Mouse (Mus musculus) midbrain, postnatal 0 days (tissue): ENCODE results near the gene Adamts7. TPM values are rescaled to one million over a fixed set of nuclear protein-coding genes. Genes with fewer than 3 reads are reported as not detected.

Experiments
- ATAC-seq: fragments of 200-750 bp; cut with Nextera tagmentation; 2 replicates; pipeline ENCODE4 v1.8.0; 2017; ENCODE audit warnings: moderate number of reproducible peaks, mild to moderate bottlenecking, moderate TSS enrichment, moderate library complexity; ENCODE audit not compliant: low FRiP score
- DNase-seq: peaks from one replicate; pipeline ENCODE4 v3.0.0-alpha.2; 2015; ENCODE audit warnings: low spot score
- H3K27ac ChIP-seq: fragments of 300-500 bp; sonication (generic); 2 replicates; pipeline ENCODE4 v1.5.1; 2014; ENCODE audit warnings: low read depth, mild to moderate bottlenecking, low read length, mixed read lengths
- H3K27me3 ChIP-seq: fragments of 300-500 bp; sonication (generic); 2 replicates; pipeline ENCODE4 v1.6.1; 2014; ENCODE audit warnings: low read length, control low read depth, mixed read lengths; ENCODE audit not compliant: insufficient read depth
- H3K36me3 ChIP-seq: fragments of 300-500 bp; sonication (generic); 2 replicates; pipeline ENCODE4 v1.6.1; 2014; ENCODE audit warnings: low read length, control low read depth, mixed read lengths; ENCODE audit not compliant: insufficient read depth
- H3K4me1 ChIP-seq: fragments of 300-500 bp; sonication (generic); 2 replicates; pipeline ENCODE4 v1.6.1; 2014; ENCODE audit warnings: mild to moderate bottlenecking, control low read depth, antibody characterized with exemption, low read length, mixed read lengths; ENCODE audit not compliant: insufficient read depth
- H3K4me2 ChIP-seq: fragments of 300-500 bp; sonication (generic); 2 replicates; pipeline ENCODE4 v1.6.1; 2014; ENCODE audit warnings: low read depth, mild to moderate bottlenecking, low read length, mixed read lengths; ENCODE audit not compliant: poor library complexity, severe bottlenecking
- H3K4me3 ChIP-seq: fragments of 300-500 bp; sonication (generic); 2 replicates; pipeline ENCODE4 v1.5.1; 2014; ENCODE audit warnings: low read depth, mild to moderate bottlenecking, low read length, moderate library complexity
- H3K9ac ChIP-seq: fragments of 300-500 bp; sonication (generic); replicated peaks from 2 replicates; pipeline ENCODE4 v1.6.1; 2014; ENCODE audit warnings: mild to moderate bottlenecking, low read length, moderate library complexity, mixed read lengths; ENCODE audit not compliant: poor library complexity, severe bottlenecking
- H3K9me3 ChIP-seq: fragments of 300-500 bp; sonication (generic); 2 replicates; pipeline ENCODE4 v1.6.1; 2016; ENCODE audit warnings: low read length, control low read depth
- CTCF ChIP-seq: IDR thresholded peaks from 2 replicates; pipeline ENCODE4 v1.5.1; 2016; ENCODE audit warnings: antibody characterized with exemption, mild to moderate bottlenecking
- WGBS: fragments of 180-500 bp; shearing (Covaris S2); extraction: QIAGEN DNeasy Blood & Tissue Kit; methylation state at CpG from one replicate; pipeline ENCODE4 v1.1.7; 2014; 5-methylcytosine and 5-hydroxymethylcytosine counted together
- polyA plus RNA-seq: library from polyadenylated mRNA; unstranded; fragments of >200 nt; fragmentation: Nextera tagmentation; extraction: Ambion mirVana; gene quantifications from 2 replicates; pipeline ENCODE4 v1.2.1, GENCODE M21; 2015
- total RNA-seq: library from RNA; depleted of rRNA; stranded (reverse); fragments of >200 nt; gene quantifications from 2 replicates; pipeline ENCODE4 v1.2.3, GENCODE M21; 2014

Adamts7 gene
- total and polyA plus RNA-seq, 2 experiments from 2014 or later = 3.1 to 8.9 TPM

- no peak for ATAC-seq
- WGBS = 43% methylated on average over 4 of the region's 4 CpGs
- no peaks in the 10 kb centered on the region for H3K27me3 ChIP-seq
- TF ChIP-seq CTCF = no peak
- H3K27ac ChIP-seq = no peak overlapping the region
- no peak overlapping the region for H3K4me3 ChIP-seq
- no peaks in the 10 kb centered on the region for H3K4me1 ChIP-seq
- H3K9me3 ChIP-seq = no peaks in the 10 kb centered on the region
- H3K36me3 ChIP-seq = no peaks in the 10 kb centered on the region
- peak overlapping the region; percentile 99; the same call in 1 of the 2 replicates for H3K4me2 ChIP-seq
- no peak for DNase-seq
- H3K9ac ChIP-seq = no peak overlapping the region
Measured at GRCm38 (mm10) chr9:90164670-90165453, 2.0 kb downstream of the Adamts7 start.

GRCm38 (mm10) chr9:90165590-90165989, 2.7 kb downstream of the Adamts7 start:
- Histone ChIP-seq H3K9me3 (no peaks in the 10 kb centered on the region), H3K27me3 (no peaks in the 10 kb centered on the region), H3K4me2 (no peak overlapping the region), H3K27ac (no peak overlapping the region), H3K36me3 (no peaks in the 10 kb centered on the region), H3K9ac (no peak overlapping the region), H3K4me3 (no peak overlapping the region), H3K4me1 (no peaks in the 10 kb centered on the region)
- ATAC-seq (no peak), DNase-seq (no peak)
- 94% methylated on average over 4 of the region's 4 CpGs for WGBS
- TF ChIP-seq CTCF = no peak

DNA sequence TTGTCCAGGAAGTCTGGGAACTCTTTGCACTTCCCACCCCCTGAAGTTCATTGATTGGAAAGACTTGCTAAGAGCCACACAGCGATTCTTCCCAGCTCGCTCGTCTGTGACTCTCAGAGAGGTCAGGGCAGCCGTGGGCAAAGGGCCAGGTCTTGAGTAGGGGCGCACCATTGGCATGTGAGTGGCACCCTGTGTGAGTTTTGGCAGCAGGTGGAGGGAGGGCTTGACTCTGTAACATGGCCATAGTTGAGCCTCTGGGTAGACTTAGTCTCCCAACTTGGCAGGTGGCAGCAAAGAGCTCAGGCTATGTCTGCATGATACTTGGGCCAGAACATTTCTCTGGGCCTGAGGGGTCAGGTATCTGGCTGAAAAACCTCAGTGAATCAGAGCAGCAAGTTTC, 3.7 kb downstream of the Adamts7 start:
- Histone ChIP-seq H3K27me3 (no peaks in the 10 kb centered on the region), H3K27ac (no peak overlapping the region), H3K9me3 (no peaks in the 10 kb centered on the region), H3K4me2 (no peak overlapping the region), H3K4me3 (no peak overlapping the region), H3K36me3 (no peaks in the 10 kb centered on the region), H3K4me1 (no peaks in the 10 kb centered on the region), H3K9ac (no peak overlapping the region)
- no peak for DNase-seq
- 64% methylated on average over 5 of the region's 5 CpGs for WGBS
- no peak for TF ChIP-seq CTCF
- no peak for ATAC-seq

DNA sequence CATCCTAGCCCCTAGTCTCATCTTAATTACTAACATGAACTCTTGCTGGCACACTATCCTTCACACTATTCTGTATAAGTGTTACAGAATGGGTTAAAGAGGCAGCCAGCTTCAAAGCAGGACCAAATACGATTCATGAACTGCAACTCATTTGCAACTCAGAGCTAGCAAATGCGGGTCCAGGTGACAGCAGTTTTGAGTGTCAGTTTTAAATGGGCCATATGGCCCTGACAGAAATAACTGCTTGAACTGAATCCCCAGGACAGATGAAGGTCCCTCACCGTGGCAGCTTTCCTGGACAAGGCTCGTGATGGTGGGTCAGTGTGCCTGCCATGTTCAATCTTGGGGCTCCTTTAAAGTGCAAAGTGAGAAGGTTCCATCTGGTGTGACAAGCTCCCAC, 7.1 kb downstream of the Adamts7 start:
- no peak for DNase-seq
- WGBS = 63% methylated on average over 4 of the region's 4 CpGs
- no peak for ATAC-seq

GRCm38 (mm10) chr9:90171421-90171820, 8.6 kb downstream of the Adamts7 start:
- no peak for TF ChIP-seq CTCF
- Histone ChIP-seq H3K9ac (no peak overlapping the region), H3K9me3 (no peaks in the 10 kb centered on the region), H3K4me3 (no peak overlapping the region), H3K27ac (no peak overlapping the region), H3K4me1 (no peaks in the 10 kb centered on the region), H3K27me3 (no peaks in the 10 kb centered on the region), H3K36me3 (peaks cover 3% of the 10 kb centered on the region), H3K4me2 (no peak overlapping the region)
- DNase-seq = no peak
- no peak for ATAC-seq
- 98% methylated on average over 19 of the region's 19 CpGs for WGBS

More for the DNA sequence above, 7.1 kb downstream of the Adamts7 start:
- Histone ChIP-seq H3K27me3 (no peaks in the 10 kb centered on the region), H3K36me3 (peaks cover 3% of the 10 kb centered on the region), H3K4me1 (no peaks in the 10 kb centered on the region), H3K4me2 (no peak overlapping the region), H3K9me3 (no peaks in the 10 kb centered on the region), H3K27ac (no peak overlapping the region), H3K9ac (no peak overlapping the region), H3K4me3 (no peak overlapping the region)
- no peak for TF ChIP-seq CTCF

DNA sequence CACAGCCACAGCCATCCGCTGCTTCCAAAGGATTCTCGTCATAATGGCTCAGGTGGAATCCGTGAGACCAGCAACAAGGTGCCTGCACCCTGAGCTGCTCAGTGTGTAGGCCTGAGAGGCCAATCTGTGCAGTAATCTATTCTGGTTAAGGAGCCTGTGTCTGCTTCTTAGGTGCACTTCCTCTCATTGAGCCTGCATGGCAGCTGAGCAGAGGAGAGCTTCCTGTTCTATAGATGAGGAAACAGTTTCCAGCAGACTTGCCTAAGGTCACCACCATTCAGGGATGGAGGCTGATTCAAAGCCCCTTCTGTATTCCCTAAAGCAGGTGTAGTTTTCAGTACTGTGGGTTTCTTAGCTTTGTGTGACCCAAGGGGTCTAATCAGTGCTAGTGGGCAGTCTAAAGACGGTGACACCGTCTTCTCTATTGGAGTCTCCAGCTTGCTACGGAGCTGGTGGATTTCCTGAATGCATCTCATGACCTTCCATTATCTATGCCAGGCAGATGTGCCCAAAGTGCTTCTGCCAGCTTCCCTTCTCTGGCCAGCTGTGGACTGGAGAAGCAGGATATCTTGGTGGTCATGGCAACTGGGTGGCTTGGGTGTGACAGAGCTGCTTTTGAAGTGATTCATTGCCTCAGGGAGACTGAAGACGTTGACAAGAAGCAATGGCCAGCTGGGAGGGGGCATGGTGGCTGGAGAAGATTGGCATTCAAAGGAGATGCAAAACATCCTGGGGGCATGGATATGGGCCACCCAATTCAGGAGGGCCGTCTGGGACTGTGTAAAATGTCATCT, 9.9 kb downstream of the Adamts7 start:
- no peak for TF ChIP-seq CTCF
- no peak overlapping the region for H3K27ac ChIP-seq
- H3K4me1 ChIP-seq = no peaks in the 10 kb centered on the region
- H3K27me3 ChIP-seq = no peaks in the 10 kb centered on the region
- no peak overlapping the region for H3K4me3 ChIP-seq
- H3K9me3 ChIP-seq = no peaks in the 10 kb centered on the region
- DNase-seq (no peak), ATAC-seq (no peak)
- H3K4me2 ChIP-seq = no peak overlapping the region
- peaks cover 3% of the 10 kb centered on the region for H3K36me3 ChIP-seq
- WGBS = 76% methylated on average over 8 of the region's 8 CpGs
- no peak overlapping the region for H3K9ac ChIP-seq
